Mouse (Mus musculus) adrenal gland, postnatal 36 days (tissue): ENCODE results near the gene Gm14744. TPM values are rescaled to one million over a fixed set of nuclear protein-coding genes. Genes with fewer than 3 reads are reported as not detected.
"Not testable (repeated sequence)": the region's sequence is repeated elsewhere in the genome, so short reads cannot be mapped to it uniquely, and the experiment has no call there.

Experiments used
- DNase-seq, 2 experiments: peaks; one replicate each; pipeline ENCODE4 v3.0.0; 2021; ENCODE audit warnings: mixed read lengths in 1 of 2
- long read RNA-seq, 2 experiments: library from polyadenylated mRNA; stranded (forward); transcript quantifications; one replicate each; pipeline ENCODE4 v2.0.0; 2021; ENCODE audit warnings: borderline sequencing depth in 2 of 2
- total RNA-seq, 2 experiments: library from RNA; stranded (reverse); gene quantifications; 2 replicates each; pipeline ENCODE4 v1.2.3; 2021

Gene Gm14744
- total RNA-seq: not detected
- long read RNA-seq, experiment 1: 0 reads
- long read RNA-seq, experiment 2: 0 reads

DNA sequence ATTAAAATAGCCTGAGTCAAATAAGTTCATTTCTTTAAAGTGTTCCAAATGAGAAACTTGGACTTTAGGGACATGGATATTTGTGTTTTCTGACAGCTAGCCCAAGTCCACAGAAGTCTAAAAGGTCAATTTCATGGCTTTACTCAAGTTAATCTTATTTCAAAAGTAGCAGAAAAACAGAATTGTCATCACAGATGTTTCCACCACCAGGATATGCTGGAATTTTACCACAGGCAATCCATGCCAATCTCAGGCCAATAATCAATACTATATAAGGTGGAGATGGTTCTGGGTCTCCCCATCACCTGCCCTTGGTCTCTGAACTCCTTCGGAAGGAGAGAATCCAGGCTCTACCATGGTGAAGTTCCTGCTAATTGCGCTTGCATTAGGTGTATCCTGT, at the start of gene Gm14744:
TSS of gene Gm14744 (plus strand) at position 301 of the 400 bp plus-strand sequence.
- DNase-seq: not testable (repeated sequence)

DNA sequence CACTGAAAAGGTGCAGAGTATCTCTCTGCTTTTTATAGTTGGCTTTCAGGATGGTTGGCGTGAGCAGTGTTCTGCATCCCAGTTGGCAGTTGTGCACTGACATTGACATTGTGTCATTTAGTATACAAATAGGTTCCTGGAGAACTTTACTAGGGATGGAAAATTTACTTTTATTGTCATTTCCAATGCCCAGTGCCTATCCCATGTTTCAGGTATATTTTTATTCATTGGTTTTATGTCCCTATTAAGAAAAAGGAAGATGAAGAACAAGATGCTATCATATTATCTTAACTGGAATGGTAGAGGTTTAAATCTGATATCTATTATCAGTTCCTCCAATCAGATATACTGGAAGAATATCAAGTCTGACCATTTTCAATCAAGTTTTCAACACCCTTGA, 11.0 kb upstream of the Gm14744 start, which contains the start of gene Pbsn:
TSS of gene Pbsn (minus strand) at position 101 of the 400 bp plus-strand sequence.
- DNase-seq: no peak

DNA sequence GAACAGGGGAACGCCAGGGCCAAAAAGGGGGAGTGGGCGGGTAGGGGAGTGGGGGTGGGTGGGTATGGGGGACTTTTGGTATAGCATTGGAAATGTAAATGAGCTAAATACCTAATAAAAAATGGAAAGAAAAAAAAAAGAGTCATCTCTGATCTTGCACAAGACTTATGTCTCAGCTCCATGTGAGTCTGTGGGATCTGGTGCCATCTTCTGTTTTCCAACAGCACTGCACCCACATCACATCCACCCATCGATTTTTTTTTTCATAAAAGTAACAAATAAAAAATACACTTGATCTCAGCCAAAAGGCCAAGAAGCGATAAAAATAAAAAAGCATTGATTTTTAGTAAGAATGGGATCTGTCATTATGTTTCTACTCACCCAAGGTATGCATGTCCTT, 15.5 kb downstream of the Gm14744 start:
- peak in 1 of 2 experiments; percentile 11 for DNase-seq

Other genes starting within 250 kb of the Gm14744 start
- gene Prkx, start 68.5 kb upstream of the Gm14744 start, total RNA-seq: 10 to 100 TPM; 15.3 to 19.0 TPM
- not detected for gene Pbsn, start 11.1 kb upstream of the Gm14744 start, total RNA-seq
- gene 5430402E10Rik, start 60.3 kb downstream of the Gm14744 start, total RNA-seq: not detected
- not detected for gene Obp1a, start 226.6 kb downstream of the Gm14744 start, total RNA-seq